ENCODE assay signal across 8 mouse cellular contexts in genomic region chr4:152039831-152040310, GRCm38 (mm10). TPM values are rescaled to one million over a fixed set of nuclear protein-coding genes. Genes with fewer than 3 reads are reported as not detected.
DNase-seq lines count a peak whose midpoint lies in the region; ATAC-seq and TF ChIP-seq lines count a peak whose summit lies in the region.

No protein-coding gene starts in this region.

- peak overlapping the region; percentile 82 to 99 (median 99) for H3K4me3 ChIP-seq in CH12.LX (replicated peaks in 1 of 3; ENCODE audit: low read depth in 2 of 3, low read length in 2 of 3, poor library complexity in 1 of 3)
- peak overlapping the region; percentile 100 for H3K4me3 ChIP-seq in forebrain, embryonic 13.5 days
- peak overlapping the region; percentile 92 for H3K4me3 ChIP-seq in liver, embryonic 13.5 days (replicated peaks)

- TF ChIP-seq RAD21 in CH12.LX (IDR thresholded peaks at IDR 0.05; ENCODE audit: low read depth, low read length) = no peak

- in situ Hi-C loops in CH12.LX (cut with MboI; ENCODE audit: low pct_ligation_motif_present, low pct_unique_long_range_greater_than_20kb, low sequenced_read_pairs) = loop anchor here (5.0 kb wide), 1 partner anchor 37 kb away; no protein-coding TSS in a partner anchor

- H3K4me2 ChIP-seq in CH12.LX (ENCODE audit: insufficient read depth, low read depth, poor library complexity, severe bottlenecking) = peak overlapping the region; percentile 85
- H3K4me2 ChIP-seq in forebrain, embryonic 13.5 days = peak overlapping the region; percentile 93
- peak overlapping the region; percentile 96 for H3K4me2 ChIP-seq in liver, embryonic 13.5 days

- dilution Hi-C loops in CH12.LX (cut with MboI; ENCODE audit: extremely low pct_ligation_motif_present, extremely low pct_unique_long_range_greater_than_20kb, low sequenced_read_pairs) = no loop called here

- no peaks in the 10 kb centered on the region for H3K27me3 ChIP-seq in CH12.LX (replicated peaks)
- H3K27me3 ChIP-seq in forebrain, embryonic 13.5 days = no peaks in the 10 kb centered on the region
- no peaks in the 10 kb centered on the region for H3K27me3 ChIP-seq in liver, embryonic 13.5 days

- DNase-seq in heart, adult 11 months = peak; percentile 94
- no peak for DNase-seq in heart, postnatal 10 days
- peak; percentile 14 for DNase-seq in CH12.LX (ENCODE audit: extremely low read depth)
- DNase-seq in liver, embryonic 13.5 days = no peak
- DNase-seq in left cerebral cortex, adult 8-10 months (ENCODE audit: low spot score in 2 of 2) = no peak
- DNase-seq in gastrocnemius, postnatal 10 days = no peak

- no peak for TF ChIP-seq EP300 in CH12.LX (IDR thresholded peaks at IDR 0.05; ENCODE audit: low read length)

- H3K79me2 ChIP-seq in CH12.LX (replicated peaks; ENCODE audit: control insufficient read depth, extremely low read depth, insufficient read depth, poor library complexity, severe bottlenecking) = peaks cover 43% of the 10 kb centered on the region

- no peak for TF ChIP-seq CTCF in CH12.LX (conservative IDR thresholded peaks at IDR 0.05 in 1 of 2, IDR thresholded peaks at IDR 0.05 in 1 of 2; ENCODE audit: low read depth in 2 of 2, low read length in 2 of 2)

- peaks cover 26 to 41% of the 10 kb centered on the region in 2 experiments for H3K36me3 ChIP-seq in CH12.LX (replicated peaks in 1 of 2; ENCODE audit: control insufficient read depth in 1 of 2, insufficient read depth in 1 of 2, low read length in 1 of 2)
- peaks cover 40% of the 10 kb centered on the region for H3K36me3 ChIP-seq in forebrain, embryonic 13.5 days (ENCODE audit: poor library complexity, severe bottlenecking)
- H3K36me3 ChIP-seq in liver, embryonic 13.5 days = peaks cover 40% of the 10 kb centered on the region

- peak overlapping the region; percentile 70 for H3K27ac ChIP-seq in CH12.LX (ENCODE audit: insufficient read depth, low read depth)
- H3K27ac ChIP-seq in forebrain, embryonic 13.5 days = no peak overlapping the region
- peak overlapping the region; percentile 69 for H3K27ac ChIP-seq in liver, embryonic 13.5 days

- intact Hi-C loops in heart, postnatal 10 days (cut with DNase I) = loop anchor here (2.0 kb wide), 1 partner anchor 57 kb away; no protein-coding TSS in a partner anchor

- WGBS in forebrain, embryonic 13.5 days = 5% methylated on average over 25 of the region's 25 CpGs
- 2% methylated on average over 25 of the region's 25 CpGs for WGBS in liver, embryonic 13.5 days (ENCODE audit: insufficient replicate concordance)

- TF ChIP-seq POLR2A in CH12.LX (IDR thresholded peaks at IDR 0.05; ENCODE audit: low read depth, low read length) = no peak

- peaks cover 22 to 49% of the 10 kb centered on the region in 2 experiments for H3K4me1 ChIP-seq in CH12.LX (ENCODE audit: control insufficient read depth in 1 of 2, insufficient read depth in 2 of 2)
- peaks cover 11% of the 10 kb centered on the region for H3K4me1 ChIP-seq in forebrain, embryonic 13.5 days
- H3K4me1 ChIP-seq in liver, embryonic 13.5 days (replicated peaks) = peaks cover 36% of the 10 kb centered on the region

- peak overlapping the region; percentile 82 for H3K9ac ChIP-seq in CH12.LX (ENCODE audit: insufficient read depth, low read depth)
- peak overlapping the region; percentile 85 for H3K9ac ChIP-seq in forebrain, embryonic 13.5 days
- H3K9ac ChIP-seq in liver, embryonic 13.5 days = peak overlapping the region; percentile 91

- no peaks in the 10 kb centered on the region for H3K9me3 ChIP-seq in CH12.LX (replicated peaks; ENCODE audit: low read length)
- H3K9me3 ChIP-seq in forebrain, embryonic 13.5 days (replicated peaks) = no peaks in the 10 kb centered on the region
- H3K9me3 ChIP-seq in liver, embryonic 13.5 days (replicated peaks) = no peaks in the 10 kb centered on the region

- ATAC-seq in forebrain, embryonic 13.5 days = 0 out of 2 replicates have a peak, but pooled peaks have one; percentile 5
- ATAC-seq in liver, embryonic 13.5 days (ENCODE audit: low read depth) = no peak
- ATAC-seq in CD4-positive, CD25-positive, alpha-beta regulatory T cell, adult 4 months = no peak

TF ChIP-seq in CH12.LX, 34 proteins besides CTCF, POLR2A, EP300 and RAD21:
- TF ChIP-seq MAZ (IDR thresholded peaks at IDR 0.05; ENCODE audit: low read depth, low read length) = no peak
- no peak for TF ChIP-seq SMC3 (IDR thresholded peaks at IDR 0.05; ENCODE audit: low read depth, low read length)
- no peak for TF ChIP-seq MEF2A (IDR thresholded peaks at IDR 0.05; ENCODE audit: borderline replicate concordance, low read depth, low read length)
- TF ChIP-seq ZKSCAN1 (IDR thresholded peaks at IDR 0.05; ENCODE audit: borderline replicate concordance, low read depth, low read length) = no peak
- TF ChIP-seq MYC (IDR thresholded peaks at IDR 0.05; ENCODE audit: low read depth, low read length) = 0 out of 2 replicates have a peak, but pooled peaks have one; percentile 14
- TF ChIP-seq SIN3A (IDR thresholded peaks at IDR 0.05; ENCODE audit: low read length) = peak; percentile 19; the same call in 1 of the 2 replicates
- TF ChIP-seq UBTF (IDR thresholded peaks at IDR 0.05; ENCODE audit: low read depth, low read length) = peak; percentile 7; the same call in 1 of the 2 replicates

RNA-seq across cellular contexts. Expression of gene Nol9, which starts 0.8 kb away (rescaled TPM):
- total RNA-seq in heart, postnatal 10 days (2021) = 10 to 100 TPM; 11.3 to 13.5 TPM
- total RNA-seq in CH12.LX (2012; rRNA removed) (44.8 and 53.6 TPM in 2 replicates), CH12.LX (2014; rRNA removed) (44.7 and 47.2 TPM in 2 replicates)
- polyA plus RNA-seq in CH12.LX (2012; ENCODE audit: insufficient read length, low read depth) = 54.3 and 60.5 TPM in 2 replicates
- 22.5 and 25.8 TPM in 2 replicates for polyA plus RNA-seq in forebrain, embryonic 13.5 days (2015; fragmentation: Nextera tagmentation; extraction: Ambion mirVana)
- polyA plus RNA-seq in liver, embryonic 13.5 days (2015; fragmentation: Nextera tagmentation; extraction: Ambion mirVana) = 21.9 and 24.1 TPM in 2 replicates
- total RNA-seq in left cerebral cortex, adult 8-10 months (2022) = 10 to 100 TPM; 15.7 to 18.2 (median 17.2) TPM
- 10 to 100 TPM in 1 of 2 experiments, 1 to 10 TPM in 1; 8.7 to 12.9 TPM for total RNA-seq in gastrocnemius, postnatal 10 days (2021)
- 10 to 100 TPM; 11.3 to 14.9 TPM for polyA plus RNA-seq in CD4-positive, CD25-positive, alpha-beta regulatory T cell, adult 4 months (2017; shearing (Covaris generic))

RNA-seq across cellular contexts. Expression of gene Tas1r1, which starts 1.5 kb away (rescaled TPM):
- total RNA-seq in heart, postnatal 10 days (2021) = under 1 TPM; 0.10 to 0.17 TPM
- total RNA-seq in CH12.LX (2012; rRNA removed) (0.13 and 0.21 TPM in 2 replicates), CH12.LX (2014; rRNA removed) (not detected in 2 replicates)
- not detected in 2 replicates for polyA plus RNA-seq in CH12.LX (2012; ENCODE audit: insufficient read length, low read depth)
- polyA plus RNA-seq in forebrain, embryonic 13.5 days (2015; fragmentation: Nextera tagmentation; extraction: Ambion mirVana) = 0.53 and 0.83 TPM in 2 replicates
- 0.07 TPM in 1 of 2 replicates, not detected in the other for polyA plus RNA-seq in liver, embryonic 13.5 days (2015; fragmentation: Nextera tagmentation; extraction: Ambion mirVana)
- under 1 TPM; 0.61 to 0.94 (median 0.73) TPM for total RNA-seq in left cerebral cortex, adult 8-10 months (2022)
- 1 to 10 TPM; 1.1 to 1.3 TPM for total RNA-seq in gastrocnemius, postnatal 10 days (2021)
- not detected for polyA plus RNA-seq in CD4-positive, CD25-positive, alpha-beta regulatory T cell, adult 4 months (2017; shearing (Covaris generic))

RNA-seq across cellular contexts. Expression of gene Zbtb48, which starts 12.4 kb away (rescaled TPM):
- 1 to 10 TPM; 4.9 to 5.2 TPM for total RNA-seq in heart, postnatal 10 days (2021)
- total RNA-seq in CH12.LX (2012; rRNA removed) (7.4 and 10.5 TPM in 2 replicates), CH12.LX (2014; rRNA removed) (8.6 and 10.5 TPM in 2 replicates)
- polyA plus RNA-seq in CH12.LX (2012; ENCODE audit: insufficient read length, low read depth) = 13.6 and 14.0 TPM in 2 replicates
- polyA plus RNA-seq in forebrain, embryonic 13.5 days (2015; fragmentation: Nextera tagmentation; extraction: Ambion mirVana) = 18.5 and 25.2 TPM in 2 replicates
- polyA plus RNA-seq in liver, embryonic 13.5 days (2015; fragmentation: Nextera tagmentation; extraction: Ambion mirVana) = 7.2 and 9.5 TPM in 2 replicates
- 10 to 100 TPM; 11.7 to 17.5 (median 14.0) TPM for total RNA-seq in left cerebral cortex, adult 8-10 months (2022)
- 1 to 10 TPM; 3.2 to 4.7 TPM for total RNA-seq in gastrocnemius, postnatal 10 days (2021)
- 10 to 100 TPM; 19.9 to 26.7 TPM for polyA plus RNA-seq in CD4-positive, CD25-positive, alpha-beta regulatory T cell, adult 4 months (2017; shearing (Covaris generic))

RNA-seq across cellular contexts. Expression of gene Klhl21, which starts 31.3 kb away (rescaled TPM):
- total RNA-seq in heart, postnatal 10 days (2021) = 10 to 100 TPM; 43.5 to 49.4 TPM
- 7.1 and 9.5 TPM in 2 replicates for total RNA-seq in CH12.LX (2012; rRNA removed)
- total RNA-seq in CH12.LX (2014; rRNA removed) = 4.4 and 4.9 TPM in 2 replicates
- polyA plus RNA-seq in CH12.LX (2012; ENCODE audit: insufficient read length, low read depth) = 9.1 and 9.4 TPM in 2 replicates
- 2.7 and 3.0 TPM in 2 replicates for polyA plus RNA-seq in forebrain, embryonic 13.5 days (2015; fragmentation: Nextera tagmentation; extraction: Ambion mirVana)
- polyA plus RNA-seq in liver, embryonic 13.5 days (2015; fragmentation: Nextera tagmentation; extraction: Ambion mirVana) = 6.0 and 6.5 TPM in 2 replicates
- total RNA-seq in left cerebral cortex, adult 8-10 months (2022) = 10 to 100 TPM; 15.8 to 21.0 (median 19.3) TPM
- 10 to 100 TPM; 28.9 to 29.3 TPM for total RNA-seq in gastrocnemius, postnatal 10 days (2021)
- 1 to 10 TPM; 4.0 to 4.4 TPM for polyA plus RNA-seq in CD4-positive, CD25-positive, alpha-beta regulatory T cell, adult 4 months (2017; shearing (Covaris generic))

RNA-seq across cellular contexts. Expression of gene Plekhg5, which starts 32.4 kb away (rescaled TPM):
- total RNA-seq in heart, postnatal 10 days (2021) = 10 to 100 TPM; 33.5 to 35.8 TPM
- total RNA-seq in CH12.LX (2012; rRNA removed) (1.6 and 2.1 TPM in 2 replicates), CH12.LX (2014; rRNA removed) (0.05 and 0.09 TPM in 2 replicates)
- polyA plus RNA-seq in CH12.LX (2012; ENCODE audit: insufficient read length, low read depth) = 0.82 and 1.1 TPM in 2 replicates
- 8.4 and 9.2 TPM in 2 replicates for polyA plus RNA-seq in forebrain, embryonic 13.5 days (2015; fragmentation: Nextera tagmentation; extraction: Ambion mirVana)
- polyA plus RNA-seq in liver, embryonic 13.5 days (2015; fragmentation: Nextera tagmentation; extraction: Ambion mirVana) = 4.9 and 5.1 TPM in 2 replicates
- total RNA-seq in left cerebral cortex, adult 8-10 months (2022) = 10 to 100 TPM; 72.6 to 90.6 (median 82.4) TPM
- 10 to 100 TPM; 14.7 to 22.0 TPM for total RNA-seq in gastrocnemius, postnatal 10 days (2021)
- polyA plus RNA-seq in CD4-positive, CD25-positive, alpha-beta regulatory T cell, adult 4 months (2017; shearing (Covaris generic)) = 1 to 10 TPM; 1.7 to 2.4 TPM

Comparison
In these comparisons a context has a peak if more than half of its experiments do, and no peak if none do; other contexts are left out.
1. DNase-seq: peak in heart, adult 11 months (single experiment) and CH12.LX (single experiment); none in heart, postnatal 10 days (0 of 2), liver, embryonic 13.5 days (single experiment), left cerebral cortex, adult 8-10 months (0 of 2) and gastrocnemius, postnatal 10 days (single experiment).
2. Peak in every context shown above with its lines, with median percentiles within 50 percentile points of each other: H3K4me2 ChIP-seq, H3K4me3 ChIP-seq and H3K9ac ChIP-seq.